Mouse (Mus musculus) CH12.LX (cell line): ENCODE data around the gene Etl4.

Source experiments
- EP300 ChIP-seq: IDR thresholded peaks from 2 replicates; pipeline ENCODE4 v1.6.1; 2011; ENCODE audit warnings: low read length, improper control_type of control experiment
- POLR2A ChIP-seq: IDR thresholded peaks from 2 replicates; pipeline ENCODE4 v1.6.1; 2011; ENCODE audit warnings: low read depth, mild to moderate bottlenecking, improper control_type of control experiment, low read length
- USF1 ChIP-seq: IDR thresholded peaks from 2 replicates; pipeline ENCODE4 v1.6.1; 2014; ENCODE audit warnings: low read depth, mild to moderate bottlenecking, inconsistent platforms, low read length, improper control_type of control experiment

GRCm38 (mm10) chr2:20594129-20594528 lies 684.5 kb downstream of the Etl4 start:
- TF ChIP-seq EP300 = no peak
- TF ChIP-seq USF1 = no peak
- TF ChIP-seq POLR2A = no peak
